Mouse (Mus musculus): ENCODE measurements around the gene Ninj2.

DNA sequence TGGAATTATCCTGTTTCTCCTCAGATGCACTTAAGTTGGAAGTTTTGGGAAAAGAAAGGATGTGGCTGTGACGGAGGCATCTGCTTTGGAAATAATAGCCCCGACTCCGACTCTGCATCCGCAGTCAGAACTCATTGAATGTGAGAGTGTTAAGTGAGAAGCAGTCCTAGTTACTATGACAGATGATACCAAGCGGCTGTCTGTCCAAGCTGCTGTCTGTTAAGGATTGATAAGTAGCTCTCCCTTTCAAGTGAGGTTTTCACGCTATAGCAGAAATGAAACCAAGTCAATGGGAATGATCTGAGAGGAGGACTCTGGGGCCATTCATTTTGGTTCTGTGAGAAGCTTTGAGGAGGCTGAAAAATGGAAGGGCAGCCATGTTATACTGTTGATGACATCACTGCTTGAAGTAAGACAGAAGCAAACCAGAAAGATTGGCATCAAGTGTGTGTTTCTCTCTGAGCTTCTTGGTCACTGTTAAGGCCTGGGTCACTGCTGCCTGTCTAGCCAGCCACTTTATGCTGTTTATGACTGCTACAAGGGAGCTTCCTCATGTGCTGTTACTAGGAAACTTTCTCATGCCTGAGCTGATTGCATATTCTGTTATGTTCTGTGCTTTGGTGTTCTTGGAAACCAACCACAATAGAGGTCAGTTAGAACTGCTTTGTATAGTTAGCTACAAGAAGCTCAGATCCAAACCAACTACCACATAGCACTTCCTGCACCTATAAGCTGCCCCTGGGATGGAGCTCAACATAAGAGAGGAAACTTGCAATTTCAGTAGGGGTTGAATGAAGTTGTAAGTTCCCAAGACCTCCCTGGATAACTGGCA lies 16.3 kb upstream of the Ninj2 start:
- TF ChIP-seq CHD2 (IDR thresholded peaks at IDR 0.05; ENCODE audit: low read depth, low read length), result no peak
- no peak for TF ChIP-seq ZC3H11A (IDR thresholded peaks at IDR 0.05; ENCODE audit: borderline replicate concordance, low read depth, low read length)
- TF ChIP-seq HCFC1 (IDR thresholded peaks at IDR 0.05; ENCODE audit: borderline replicate concordance, insufficient read depth, low read length), result no peak

Data from ES-E14 (cell line).